Comparison of ENCODE assay signal across 23 mouse cellular contexts in the genomic region with DNA sequence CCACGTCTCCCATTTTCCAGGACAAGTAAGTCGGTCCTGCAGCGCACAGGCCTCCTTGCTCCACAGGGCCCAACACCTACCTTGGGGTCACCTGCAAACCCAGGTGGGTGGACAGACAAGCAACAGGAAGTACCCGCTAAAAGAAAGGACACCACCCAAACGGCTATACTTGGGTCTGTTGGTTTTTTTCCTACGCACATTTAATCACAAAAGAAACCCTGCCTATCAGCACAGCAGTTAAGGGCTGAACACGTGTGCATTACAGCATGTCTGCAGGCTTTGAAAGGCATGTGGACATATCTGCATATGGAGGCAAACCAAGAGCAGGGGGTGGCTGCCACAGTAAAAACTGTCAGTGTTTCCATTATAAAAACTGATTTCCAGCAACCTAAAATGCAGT. TPM values are rescaled to one million over a fixed set of nuclear protein-coding genes. Genes with fewer than 3 reads are reported as not detected.
A peak's percentile ranks its signal among the peaks of the same experiment; 100 is the strongest.
DNase-seq lines count a peak whose midpoint lies in the region; ATAC-seq and TF ChIP-seq lines count a peak whose summit lies in the region.
"Had no signal": no experiment of that assay in that cellular context is flagged by ENCODE, and none has a peak within 500 bp of the region (broad histone marks: within the 10 kb centered on the region; RNA-seq: fewer than 3 reads in every experiment).

No protein-coding gene starts in this region.

- peaks cover 66% of the 10 kb centered on the region for H3K27me3 ChIP-seq in liver, embryonic 13.5 days
- H3K27me3 ChIP-seq in midbrain, embryonic 16.5 days (ENCODE audit: control insufficient read depth, insufficient read depth, low read depth, low read length), result peaks cover 56% of the 10 kb centered on the region
- peaks cover 45% of the 10 kb centered on the region for H3K27me3 ChIP-seq in midbrain, postnatal 0 days (ENCODE audit: insufficient read depth, low read length)

- no peak for TF ChIP-seq CTCF in midbrain, postnatal 0 days (IDR thresholded peaks at IDR 0.05)

- H3K27ac ChIP-seq in liver, embryonic 13.5 days, result peak overlapping the region; percentile 18; the same call in 1 of the 2 replicates
- H3K27ac ChIP-seq in midbrain, embryonic 16.5 days (ENCODE audit: low read length), result peak overlapping the region; percentile 38; the same call in 1 of the 2 replicates
- no peak overlapping the region for H3K27ac ChIP-seq in midbrain, postnatal 0 days (ENCODE audit: low read depth, low read length)
- H3K27ac ChIP-seq: forebrain, embryonic 10.5 days; forebrain, embryonic 13.5 days; heart, adult 2 months; heart, embryonic 10.5 days; heart, embryonic 13.5 days had no signal

- no peak overlapping the region for H3K9ac ChIP-seq in liver, embryonic 13.5 days
- peak overlapping the region; percentile 15; the same call in 1 of the 2 replicates for H3K9ac ChIP-seq in midbrain, embryonic 16.5 days (ENCODE audit: low read depth, low read length)
- no peak overlapping the region for H3K9ac ChIP-seq in midbrain, postnatal 0 days (replicated peaks; ENCODE audit: low read length, poor library complexity, severe bottlenecking)
- H3K9ac ChIP-seq: forebrain, embryonic 13.5 days; heart, embryonic 13.5 days had no signal

- H3K4me3 ChIP-seq in liver, embryonic 13.5 days (replicated peaks), result no peak overlapping the region
- no peak overlapping the region for H3K4me3 ChIP-seq in midbrain, embryonic 16.5 days (ENCODE audit: low read depth, low read length)
- no peak overlapping the region for H3K4me3 ChIP-seq in midbrain, postnatal 0 days (ENCODE audit: low read depth, low read length)
- H3K4me3 ChIP-seq: forebrain, embryonic 10.5 days; forebrain, embryonic 13.5 days; heart, adult 2 months; heart, embryonic 10.5 days; heart, embryonic 13.5 days had no signal

- H3K4me1 ChIP-seq in liver, embryonic 13.5 days (replicated peaks), result peaks cover 49% of the 10 kb centered on the region
- H3K4me1 ChIP-seq in midbrain, embryonic 16.5 days (ENCODE audit: control insufficient read depth, insufficient read depth, low read length), result peaks cover 10% of the 10 kb centered on the region
- no peaks in the 10 kb centered on the region; the same call in 1 of the 2 replicates for H3K4me1 ChIP-seq in midbrain, postnatal 0 days (ENCODE audit: insufficient read depth, low read length)

- no peaks in the 10 kb centered on the region for H3K9me3 ChIP-seq in liver, embryonic 13.5 days (replicated peaks)
- no peaks in the 10 kb centered on the region for H3K9me3 ChIP-seq in midbrain, embryonic 16.5 days (replicated peaks; ENCODE audit: control insufficient read depth, low read length, poor library complexity, severe bottlenecking)
- H3K9me3 ChIP-seq in midbrain, postnatal 0 days (ENCODE audit: low read length), result no peaks in the 10 kb centered on the region
- H3K9me3 ChIP-seq: forebrain, embryonic 10.5 days; forebrain, embryonic 13.5 days; heart, embryonic 10.5 days; heart, embryonic 13.5 days had no signal

- no peak for ATAC-seq in liver, embryonic 13.5 days (ENCODE audit: low read depth)
- no peak for ATAC-seq in midbrain, embryonic 16.5 days
- ATAC-seq in midbrain, postnatal 0 days (ENCODE audit: low FRiP score), result no peak
- ATAC-seq in megakaryocyte progenitor cell, adult 5-6 weeks (replicated peaks; ENCODE audit: poor library complexity), result peak; percentile 32
- ATAC-seq: CD4-positive, CD25-positive, alpha-beta regulatory T cell, adult 4 months; forebrain, embryonic 13.5 days; forebrain, embryonic 16.5 days; hindbrain, embryonic 16.5 days; Patski had no signal

- WGBS in liver, embryonic 13.5 days (ENCODE audit: insufficient replicate concordance), result 49% methylated on average over 7 of the region's 7 CpGs
- WGBS in midbrain, embryonic 16.5 days, result 83% methylated on average over 7 of the region's 7 CpGs
- WGBS in midbrain, postnatal 0 days, result 83% methylated on average over 7 of the region's 7 CpGs

- no peaks in the 10 kb centered on the region for H3K36me3 ChIP-seq in liver, embryonic 13.5 days
- H3K36me3 ChIP-seq in midbrain, embryonic 16.5 days (ENCODE audit: control insufficient read depth, insufficient read depth, low read length), result no peaks in the 10 kb centered on the region
- no peaks in the 10 kb centered on the region for H3K36me3 ChIP-seq in midbrain, postnatal 0 days (ENCODE audit: insufficient read depth, low read length)
- H3K36me3 ChIP-seq: forebrain, embryonic 10.5 days; heart, embryonic 10.5 days; heart, embryonic 13.5 days had no signal

- DNase-seq in liver, embryonic 13.5 days, result no peak
- DNase-seq in liver, result no peak
- no peak for DNase-seq in midbrain, postnatal 0 days (ENCODE audit: low spot score)
- no peak for DNase-seq in thymus, adult 18-20 months
- DNase-seq: adrenal gland, postnatal 10 days; adrenal gland, postnatal 36 days; cerebellum, adult 18-20 months; cerebellum, adult 9-10 months; cerebellum, postnatal 14 days; gastrocnemius, postnatal 14 days; heart, adult 2 months; heart, postnatal 14 days; heart, postnatal 4 days had no signal

- H3K4me2 ChIP-seq in liver, embryonic 13.5 days, result no peak overlapping the region
- H3K4me2 ChIP-seq in midbrain, embryonic 16.5 days (ENCODE audit: low read length), result peak overlapping the region; percentile 7; the same call in 1 of the 2 replicates
- no peak overlapping the region for H3K4me2 ChIP-seq in midbrain, postnatal 0 days (ENCODE audit: low read depth, low read length, poor library complexity, severe bottlenecking)
- H3K4me2 ChIP-seq: forebrain, embryonic 13.5 days; heart, embryonic 13.5 days had no signal

RNA-seq across cellular contexts. Expression of gene Rnf220, which starts 10.7 kb away (rescaled TPM):
- polyA plus RNA-seq in liver, embryonic 13.5 days (2015; fragmentation: Nextera tagmentation; extraction: Ambion mirVana), result 31.6 and 34.2 TPM in 2 replicates
- 137 and 150 TPM in 2 replicates for polyA plus RNA-seq in midbrain, embryonic 16.5 days (2015; fragmentation: Nextera tagmentation; extraction: Ambion mirVana)
- 174 and 192 TPM in 2 replicates for total RNA-seq in midbrain, postnatal 0 days (2014; rRNA removed)
- polyA plus RNA-seq in midbrain, postnatal 0 days (2015; fragmentation: Nextera tagmentation; extraction: Ambion mirVana), result 115 and 122 TPM in 2 replicates
- total RNA-seq in megakaryocyte progenitor cell, adult 5-6 weeks (2015), result 52.9 and 63.3 TPM in 2 replicates
- total RNA-seq in megakaryocyte progenitor cell, adult 5-6 weeks (2017), result 83.9 and 96.5 TPM in 2 replicates
